Mouse (Mus musculus) small intestine, adult 2 months (tissue): ENCODE data around the gene Gpr18.

Experiments used
- CTCF ChIP-seq: fragments of 200-500 bp; IDR thresholded peaks from 2 replicates; pipeline ENCODE4 v1.5.1; 2012; ENCODE audit warnings: low read depth, mild to moderate bottlenecking, control low read depth, inconsistent platforms, low read length, moderate library complexity, mixed read lengths; ENCODE audit not compliant: insufficient replicate concordance, insufficient read length; ENCODE audit errors: extremely low read depth
- POLR2A ChIP-seq: fragments of 200-500 bp; IDR thresholded peaks from 2 replicates; pipeline ENCODE4 v1.6.1; 2012; ENCODE audit warnings: low read depth, mild to moderate bottlenecking, control low read depth, inconsistent platforms, low read length, moderate library complexity

DNA sequence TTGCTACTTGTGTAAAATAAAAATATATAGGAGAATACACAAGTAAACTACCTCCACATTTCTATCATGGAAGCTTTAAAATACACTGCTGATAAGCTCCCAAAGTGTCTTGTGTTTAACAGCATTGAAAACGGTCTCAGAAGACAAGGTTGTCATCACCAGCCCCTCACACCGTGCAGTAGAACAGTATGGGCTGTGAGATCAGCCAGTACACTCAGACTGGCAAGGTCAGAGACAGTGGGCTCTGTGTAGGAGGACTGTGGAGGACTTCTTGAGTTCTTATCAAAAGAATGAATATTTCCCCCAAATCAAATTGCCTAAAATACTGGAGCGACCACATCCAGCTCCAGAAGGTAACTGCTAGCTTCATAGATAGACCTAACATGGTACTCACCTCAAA, 24.0 kb upstream of the Gpr18 start:
- TF ChIP-seq POLR2A = no peak
- no peak for TF ChIP-seq CTCF
